In genomic region chr4:137730134-137730533, GRCm38 (mm10) we compare ENCODE assay signal across 9 mouse cellular contexts.
DNase-seq lines count a peak whose midpoint lies in the region; ATAC-seq and TF ChIP-seq lines count a peak whose summit lies in the region.
"Had no signal": no experiment of that assay in that cellular context is flagged by ENCODE, and none has a peak within 500 bp of the region (broad histone marks: within the 10 kb centered on the region; RNA-seq: fewer than 3 reads in every experiment).

No protein-coding gene starts in this region.

- no peak overlapping the region for H3K4me2 ChIP-seq in intestine, embryonic 15.5 days (replicated peaks)

- H3K27me3 ChIP-seq in intestine, embryonic 15.5 days (replicated peaks), result peaks cover 24% of the 10 kb centered on the region
- H3K27me3 ChIP-seq in midbrain, embryonic 10.5 days (ENCODE audit: low read depth, poor library complexity, severe bottlenecking), result peaks cover 57% of the 10 kb centered on the region

- DNase-seq in adrenal gland, adult 2 months, result peak; percentile 91
- DNase-seq in gastrocnemius, adult 2 months, result peak; percentile 90
- peak; percentile 88 to 89 for DNase-seq in left cerebral cortex, postnatal 10 days (ENCODE audit: extremely low spot score in 1 of 2, low spot score in 2 of 2)
- peak; percentile 91 for DNase-seq in midbrain, embryonic 10.5 days (ENCODE audit: low spot score)
- peak; percentile 85 for DNase-seq in right cerebral cortex, postnatal 25 days
- DNase-seq in urinary bladder, postnatal 25 days (ENCODE audit: low spot score), result peak; percentile 90

- peak; percentile 92 for TF ChIP-seq CTCF in gastrocnemius, adult 2 months (IDR thresholded peaks at IDR 0.05)

- no peak overlapping the region for H3K9ac ChIP-seq in intestine, embryonic 15.5 days

- H3K36me3 ChIP-seq in intestine, embryonic 15.5 days, result no peaks in the 10 kb centered on the region
- H3K36me3 ChIP-seq in midbrain, embryonic 10.5 days, result no peaks in the 10 kb centered on the region

- intact Hi-C loops in gastrocnemius, adult 2 months (cut with DNase I), result loop anchor here (1.0 to 2.0 kb wide), 3 partner anchors 66 to 223 kb away; partner anchors contain the start of gene Alpl
- intact Hi-C loops in left cerebral cortex, postnatal 10 days (cut with DNase I), result loop anchor here (2.0 kb wide), 2 partner anchors 67 to 107 kb away; partner anchors contain the start of gene Alpl

- 19% methylated on average over 3 of the region's 3 CpGs for WGBS in intestine, embryonic 15.5 days
- WGBS in midbrain, embryonic 10.5 days, result 23% methylated on average over 3 of the region's 3 CpGs

- H3K9me3 ChIP-seq in intestine, embryonic 15.5 days, result no peaks in the 10 kb centered on the region
- no peaks in the 10 kb centered on the region for H3K9me3 ChIP-seq in midbrain, embryonic 10.5 days (replicated peaks)

- ATAC-seq in common myeloid progenitor, adult 5-6 weeks (replicated peaks; ENCODE audit: low read depth, poor library complexity, severe bottlenecking), result peak; percentile 74
- ATAC-seq in intestine, embryonic 15.5 days, result peak; percentile 35

- no peak overlapping the region for H3K27ac ChIP-seq in gastrocnemius, adult 2 months
- no peak overlapping the region for H3K27ac ChIP-seq in intestine, embryonic 15.5 days
- no peak overlapping the region for H3K27ac ChIP-seq in midbrain, embryonic 10.5 days (replicated peaks)

- peaks cover 24% of the 10 kb centered on the region for H3K4me1 ChIP-seq in intestine, embryonic 15.5 days (replicated peaks)
- H3K4me1 ChIP-seq in midbrain, embryonic 10.5 days, result peaks cover 43% of the 10 kb centered on the region

- H3K4me3 ChIP-seq in gastrocnemius, adult 2 months, result no peak overlapping the region
- no peak overlapping the region for H3K4me3 ChIP-seq in intestine, embryonic 15.5 days (replicated peaks)
- H3K4me3 ChIP-seq in midbrain, embryonic 10.5 days, result no peak overlapping the region
- H3K4me3 ChIP-seq: myocyte had no signal
